Mouse (Mus musculus) embryo, embryonic 9.5 days (tissue): ENCODE data around the gene Ddx55.
A peak's percentile ranks its signal among the peaks of the same experiment; 100 is the strongest.

Experiments used
- DNase-seq: peaks from one replicate; pipeline ENCODE4 v3.0.0-alpha.2; 2017; ENCODE audit errors: extremely low spot score

Gene Ddx55

GRCm38 (mm10) chr5:124552558-124553307 lies at the start of gene Ddx55:
Gene Ddx55, plus strand, starts transcription at chr5:124552864.
- peak; percentile 94 for DNase-seq

- DNase-seq, result no peak
These were observed 48.9 kb upstream of the Ddx55 start for GRCm38 (mm10) chr5:124503742-124504141.

GRCm38 (mm10) chr5:124505235-124505634 lies 47.4 kb upstream of the Ddx55 start:
- DNase-seq, result no peak

- no peak for DNase-seq
These were observed 45.8 kb upstream of the Ddx55 start for GRCm38 (mm10) chr5:124506731-124507359.

DNA sequence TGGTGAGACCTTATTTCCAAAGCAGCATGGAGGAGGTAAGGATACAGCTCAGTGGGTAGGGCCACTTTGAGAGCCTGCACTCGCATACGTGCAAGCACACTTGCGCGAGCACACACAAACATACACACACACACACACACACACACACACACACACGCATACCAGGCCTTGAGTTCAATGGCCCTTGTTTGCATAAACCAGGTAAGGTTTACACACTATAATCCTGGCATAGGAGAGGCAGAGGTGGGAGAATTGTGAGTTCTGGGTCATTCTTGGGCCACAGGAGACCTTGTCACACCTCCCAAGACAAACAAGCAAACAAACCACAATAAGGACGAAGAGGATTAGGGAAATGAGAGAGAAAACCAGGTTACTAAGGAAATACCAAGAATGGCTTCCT lies 43.5 kb upstream of the Ddx55 start:
- DNase-seq, result no peak

- no peak for DNase-seq
These were observed 42.9 kb upstream of the Ddx55 start for GRCm38 (mm10) chr5:124509742-124510237.

GRCm38 (mm10) chr5:124510536-124511050 lies 42.1 kb upstream of the Ddx55 start:
- no peak for DNase-seq

DNA sequence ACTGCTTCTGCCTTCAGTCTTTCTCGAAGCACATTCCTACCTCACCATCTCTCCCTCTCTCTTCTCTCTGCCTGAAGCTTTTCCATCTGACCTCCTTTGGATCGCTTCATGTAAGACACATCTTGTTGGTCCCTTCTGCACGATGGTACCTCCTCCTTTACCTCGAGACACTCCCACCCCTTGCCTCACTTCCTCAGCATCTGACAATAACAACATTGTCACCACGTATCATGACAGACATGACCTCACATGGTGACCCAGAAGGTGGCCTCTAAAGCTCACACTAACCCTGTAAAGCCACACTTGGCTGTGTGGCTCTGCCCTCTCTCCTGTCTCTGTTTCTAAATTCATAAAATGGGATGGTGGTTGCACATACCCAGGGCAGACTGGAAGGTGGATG lies 36.9 kb upstream of the Ddx55 start:
- no peak for DNase-seq

DNA sequence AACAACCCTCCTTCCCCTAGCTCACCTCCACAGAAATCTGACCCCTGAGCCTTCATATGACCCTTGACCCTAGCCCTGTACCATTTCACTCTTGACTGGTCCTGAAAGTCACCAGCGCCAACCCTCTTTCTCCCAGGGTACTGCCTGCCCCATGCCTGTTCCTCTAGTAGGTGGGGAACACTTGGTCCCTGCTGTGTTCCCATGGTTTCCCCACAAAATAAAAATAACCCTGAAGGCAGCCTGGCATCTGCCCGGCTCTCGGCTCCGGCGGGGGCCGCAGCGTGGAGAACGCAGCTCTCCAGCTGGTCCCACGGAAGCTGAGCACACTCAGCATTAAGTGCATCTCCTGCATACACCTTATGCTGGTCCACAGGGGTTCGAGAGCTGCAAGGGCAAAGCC lies 34.0 kb upstream of the Ddx55 start:
- no peak for DNase-seq

DNA sequence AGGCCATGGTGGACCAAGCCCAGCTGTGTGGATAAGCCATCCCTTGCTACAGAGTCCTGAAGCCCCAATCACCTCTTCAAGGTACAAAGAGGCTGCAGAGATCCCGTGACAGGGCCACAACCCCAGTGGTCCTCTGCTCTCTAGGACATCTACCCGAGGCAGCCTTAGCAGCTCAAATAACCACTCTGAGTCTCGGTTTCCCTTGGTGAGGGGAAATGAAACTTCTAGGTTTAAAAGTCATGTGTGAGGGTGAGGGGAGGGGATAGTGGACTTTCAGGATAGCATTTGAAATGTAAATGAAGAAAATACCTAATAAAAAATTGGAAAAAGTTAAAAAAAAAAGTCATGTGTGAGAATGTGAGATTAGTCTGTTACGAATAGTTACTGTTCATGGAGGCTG lies 31.1 kb upstream of the Ddx55 start:
- DNase-seq, result no peak

- no peak for DNase-seq
These were observed 29.6 kb upstream of the Ddx55 start for GRCm38 (mm10) chr5:124523032-124523431.

- DNase-seq, result no peak
These were observed 27.7 kb upstream of the Ddx55 start for GRCm38 (mm10) chr5:124524943-124525342.

GRCm38 (mm10) chr5:124528351-124528750 lies 24.3 kb upstream of the Ddx55 start:
- DNase-seq, result no peak

DNA sequence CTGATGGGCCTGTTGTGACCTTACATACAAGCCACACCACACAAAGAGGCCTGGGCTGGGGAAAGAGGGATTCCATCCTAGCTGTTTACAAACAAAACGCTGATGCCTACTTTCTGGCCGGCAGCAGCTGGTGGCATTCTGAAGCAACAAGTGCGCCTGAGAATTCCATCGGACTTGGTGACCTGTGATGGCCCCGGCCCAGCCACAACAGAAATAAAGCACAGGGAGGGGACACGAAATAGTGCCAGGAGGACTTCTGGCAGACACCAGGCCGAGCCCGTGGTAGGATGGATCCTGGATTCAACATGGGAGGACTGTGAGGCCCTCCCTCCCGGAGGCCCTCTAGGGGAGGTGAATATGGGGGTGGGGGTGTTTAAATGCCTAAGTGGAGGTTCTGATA lies 23.9 kb upstream of the Ddx55 start:
- no peak for DNase-seq

DNA sequence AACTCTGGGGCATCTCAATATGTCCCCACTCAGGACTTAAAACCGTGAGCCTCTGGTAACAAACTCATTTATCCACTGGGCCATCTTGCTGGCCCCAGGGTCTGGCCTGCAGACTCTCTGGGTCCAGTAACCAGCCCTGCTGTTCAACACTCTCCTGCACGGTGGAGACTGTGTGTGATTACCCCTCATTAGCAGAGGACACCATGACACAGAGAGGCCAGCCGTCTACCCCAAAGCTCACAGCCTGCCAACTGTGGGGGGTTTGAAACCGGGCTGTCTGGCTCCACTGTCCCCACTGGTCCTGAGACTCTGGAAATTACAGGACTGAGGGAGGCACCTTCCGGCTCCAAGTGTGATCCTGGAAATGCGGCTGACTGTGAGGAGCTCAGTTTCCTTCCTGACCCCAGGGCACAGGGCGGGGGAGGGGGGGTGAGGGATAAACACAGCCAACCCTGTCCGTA lies 23.4 kb upstream of the Ddx55 start:
- DNase-seq, result no peak

- DNase-seq, result no peak
These were observed 23.0 kb upstream of the Ddx55 start for GRCm38 (mm10) chr5:124529697-124530096.

DNA sequence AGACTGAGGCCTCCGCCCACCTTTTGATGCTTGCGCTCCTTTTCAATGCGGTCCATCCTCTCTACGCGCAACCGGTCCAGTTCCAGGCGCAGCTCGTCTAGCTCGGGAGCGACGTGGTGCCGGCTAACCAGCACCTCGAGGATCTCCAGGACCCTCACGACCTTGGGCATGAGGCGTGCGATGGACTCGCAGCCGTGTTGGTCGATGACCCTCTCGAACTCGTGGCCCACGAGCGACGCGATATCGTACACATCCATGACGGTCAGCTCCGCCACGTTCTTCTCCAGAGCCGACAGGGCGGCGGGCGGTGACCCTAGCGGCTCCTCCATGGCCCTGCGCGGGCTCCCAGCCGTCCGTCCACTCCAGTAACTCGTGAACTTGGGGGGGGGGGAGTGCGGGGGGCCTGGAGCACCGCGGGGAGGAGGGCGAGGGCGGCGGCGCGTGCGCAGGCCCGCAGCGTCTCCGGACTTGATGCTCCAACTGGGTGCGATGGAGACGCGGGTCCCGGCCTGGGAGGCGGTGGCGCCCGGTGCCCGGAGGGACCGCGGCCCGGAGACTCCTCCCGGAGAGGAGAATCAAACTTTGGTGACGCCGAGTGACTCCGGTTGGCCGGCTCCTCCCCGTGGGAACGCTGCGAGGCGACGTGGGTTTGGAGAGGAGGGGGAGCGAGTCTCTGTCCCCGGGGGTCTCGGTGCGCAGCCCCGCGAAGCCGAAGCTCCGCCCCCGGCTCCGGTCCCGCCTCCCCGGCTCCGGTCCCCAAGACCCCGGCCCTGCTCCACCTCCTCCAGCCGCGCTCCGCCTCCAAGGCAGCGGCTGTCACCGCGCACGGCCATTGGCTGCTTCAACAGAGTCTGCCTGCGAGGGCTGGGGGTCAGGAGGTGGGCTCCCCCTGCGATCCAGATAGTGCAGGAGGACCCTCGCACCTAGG lies 21.7 kb upstream of the Ddx55 start, which contains the start of gene Rilpl1:
Gene Rilpl1, minus strand, starts transcription at position 737 of the 928 bp plus-strand sequence.
- peak; percentile 92 for DNase-seq

- no peak for DNase-seq
These were observed 21.1 kb upstream of the Ddx55 start for GRCm38 (mm10) chr5:124531583-124531930.

- DNase-seq, result no peak
These were observed 20.2 kb upstream of the Ddx55 start for GRCm38 (mm10) chr5:124532451-124532850.

GRCm38 (mm10) chr5:124535016-124535415 lies 17.6 kb upstream of the Ddx55 start:
- no peak for DNase-seq

DNA sequence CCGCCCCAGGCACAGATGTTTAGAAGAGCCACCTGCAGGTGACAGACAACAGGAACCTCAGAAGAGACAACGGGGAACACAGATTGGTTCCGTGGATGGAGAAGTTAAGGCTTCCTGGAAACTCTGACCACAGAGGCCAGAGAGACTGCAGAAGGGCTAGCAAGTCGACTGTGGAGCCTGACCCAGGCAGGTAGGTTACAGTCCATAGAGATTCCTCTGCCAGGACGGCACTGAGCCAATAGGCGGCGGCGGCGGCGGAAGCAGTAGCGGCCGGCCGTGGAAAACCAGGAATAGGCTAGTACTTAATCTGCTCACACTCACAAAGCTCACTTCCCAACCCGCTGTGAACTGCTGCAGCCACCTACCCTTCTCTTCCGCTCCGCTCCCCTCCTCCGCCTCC lies 15.9 kb upstream of the Ddx55 start:
- no peak for DNase-seq
